Mouse (Mus musculus): ENCODE data around the gene Nup153. TPM values are rescaled to one million over a fixed set of nuclear protein-coding genes. Genes with fewer than 3 reads are reported as not detected.

The Nup153 gene
- total RNA-seq, 2 experiments from 2014 or later: 59.9 to 68.3 TPM

- no peak for DNase-seq
These were observed 671 bp upstream of the Nup153 start for GRCm38 (mm10) chr13:46728411-46728810.

GRCm38 (mm10) chr13:46727038-46727836, 503 bp downstream of the Nup153 start:
- peak; percentile 78 to 79 for DNase-seq

- peak in 1 of 2 experiments; percentile 33 for DNase-seq
These were observed 1.3 kb downstream of the Nup153 start for GRCm38 (mm10) chr13:46726288-46727037.

- DNase-seq: no peak
These were observed 2.5 kb downstream of the Nup153 start for GRCm38 (mm10) chr13:46725227-46725626.

- no peak for DNase-seq
These were observed 3.4 kb downstream of the Nup153 start for GRCm38 (mm10) chr13:46724371-46724770.

- DNase-seq: no peak
These were observed 6.7 kb downstream of the Nup153 start for GRCm38 (mm10) chr13:46721009-46721408.

- DNase-seq: no peak
These were observed 8.8 kb downstream of the Nup153 start for GRCm38 (mm10) chr13:46718893-46719400.

- DNase-seq: no peak
These were observed 11.6 kb downstream of the Nup153 start for GRCm38 (mm10) chr13:46715976-46716639.

GRCm38 (mm10) chr13:46713486-46713885, 14.3 kb downstream of the Nup153 start:
- DNase-seq: no peak

- peak in 1 of 2 experiments; percentile 6 for DNase-seq
These were observed 24.6 kb downstream of the Nup153 start for GRCm38 (mm10) chr13:46703138-46703537.

- no peak for DNase-seq
These were observed 26.3 kb downstream of the Nup153 start for GRCm38 (mm10) chr13:46701486-46701885.

- DNase-seq: no peak
These were observed 28.4 kb downstream of the Nup153 start for GRCm38 (mm10) chr13:46699372-46699771.

- no peak for DNase-seq
These were observed 31.0 kb downstream of the Nup153 start for GRCm38 (mm10) chr13:46696788-46697187.

GRCm38 (mm10) chr13:46695932-46696331, 31.8 kb downstream of the Nup153 start:
- no peak for DNase-seq

GRCm38 (mm10) chr13:46695296-46695908, 32.3 kb downstream of the Nup153 start:
- no peak for DNase-seq

GRCm38 (mm10) chr13:46690559-46691241, 37.0 kb downstream of the Nup153 start:
- no peak for DNase-seq

GRCm38 (mm10) chr13:46683370-46683769, 44.4 kb downstream of the Nup153 start:
- no peak for DNase-seq

- DNase-seq: no peak
These were observed 44.8 kb downstream of the Nup153 start for GRCm38 (mm10) chr13:46682921-46683320.

GRCm38 (mm10) chr13:46677721-46678120, 50.0 kb downstream of the Nup153 start:
- DNase-seq: no peak

GRCm38 (mm10) chr13:46674601-46675000, 53.1 kb downstream of the Nup153 start:
- DNase-seq: peak; percentile 72 to 74

- no peak for DNase-seq
These were observed 57.2 kb downstream of the Nup153 start for GRCm38 (mm10) chr13:46670514-46670913.
